Mouse (Mus musculus) CD4-positive, CD25-positive, alpha-beta regulatory T cell, adult 4 months (primary cell): ENCODE results near the gene Ccl25. TPM values are rescaled to one million over a fixed set of nuclear protein-coding genes. Genes with fewer than 3 reads are reported as not detected.

ENCODE experiments used
- ATAC-seq: one replicate; pipeline ENCODE4 v1.8.0; 2017
- polyA plus RNA-seq, 2 experiments: library from polyadenylated mRNA; unstranded; fragments of 100-300 nt; shearing (Covaris generic); gene quantifications; one replicate each; pipeline ENCODE4 v1.2.1; 2017

Ccl25 gene
- polyA plus RNA-seq: 10 to 100 TPM; 12.2 to 12.5 TPM

DNA sequence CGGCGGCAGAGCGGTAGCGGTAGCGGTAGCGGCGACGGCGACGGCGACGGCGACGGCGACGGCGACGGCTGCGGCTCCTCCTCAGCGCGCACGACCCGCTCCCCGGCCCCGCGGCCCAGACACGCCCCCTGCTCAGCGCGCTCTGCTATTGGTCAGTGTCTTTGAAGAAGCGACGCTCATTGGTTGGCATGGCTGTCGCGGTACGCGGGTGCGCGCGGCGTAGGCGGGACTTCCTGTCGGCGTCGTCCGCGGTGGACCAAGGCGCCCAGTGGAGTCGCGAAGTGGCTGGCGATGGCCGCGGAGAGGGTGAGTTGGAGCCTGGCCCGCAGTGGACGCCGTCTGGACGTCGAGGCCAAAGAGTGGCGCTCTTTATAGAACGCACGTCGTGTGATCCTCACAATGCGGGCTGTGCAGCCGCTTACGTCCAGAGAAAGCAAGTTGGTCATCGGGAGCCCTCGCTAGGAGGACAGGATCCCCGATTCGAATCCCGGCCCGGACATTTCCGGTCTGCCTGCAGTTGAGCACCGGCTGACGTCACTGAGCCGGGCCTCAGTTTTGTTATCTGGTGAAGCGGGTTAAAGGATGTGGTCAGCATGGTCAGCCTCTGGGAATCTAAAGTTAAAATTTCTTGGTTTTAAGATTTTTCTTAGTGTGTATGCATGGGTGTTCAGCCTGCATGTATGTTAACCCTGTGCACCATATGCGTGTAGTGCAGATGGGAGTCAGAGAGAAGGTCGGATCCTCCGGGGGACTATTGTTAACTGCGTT lies at the start of gene Ccl25, which contains the start of gene Elavl1:
Gene Ccl25 (plus strand): TSS at position 228 of the 768 bp plus-strand sequence.
Gene Elavl1 (minus strand): TSS at position 431 of the 768 bp plus-strand sequence.
- peak; percentile 92 for ATAC-seq

DNA sequence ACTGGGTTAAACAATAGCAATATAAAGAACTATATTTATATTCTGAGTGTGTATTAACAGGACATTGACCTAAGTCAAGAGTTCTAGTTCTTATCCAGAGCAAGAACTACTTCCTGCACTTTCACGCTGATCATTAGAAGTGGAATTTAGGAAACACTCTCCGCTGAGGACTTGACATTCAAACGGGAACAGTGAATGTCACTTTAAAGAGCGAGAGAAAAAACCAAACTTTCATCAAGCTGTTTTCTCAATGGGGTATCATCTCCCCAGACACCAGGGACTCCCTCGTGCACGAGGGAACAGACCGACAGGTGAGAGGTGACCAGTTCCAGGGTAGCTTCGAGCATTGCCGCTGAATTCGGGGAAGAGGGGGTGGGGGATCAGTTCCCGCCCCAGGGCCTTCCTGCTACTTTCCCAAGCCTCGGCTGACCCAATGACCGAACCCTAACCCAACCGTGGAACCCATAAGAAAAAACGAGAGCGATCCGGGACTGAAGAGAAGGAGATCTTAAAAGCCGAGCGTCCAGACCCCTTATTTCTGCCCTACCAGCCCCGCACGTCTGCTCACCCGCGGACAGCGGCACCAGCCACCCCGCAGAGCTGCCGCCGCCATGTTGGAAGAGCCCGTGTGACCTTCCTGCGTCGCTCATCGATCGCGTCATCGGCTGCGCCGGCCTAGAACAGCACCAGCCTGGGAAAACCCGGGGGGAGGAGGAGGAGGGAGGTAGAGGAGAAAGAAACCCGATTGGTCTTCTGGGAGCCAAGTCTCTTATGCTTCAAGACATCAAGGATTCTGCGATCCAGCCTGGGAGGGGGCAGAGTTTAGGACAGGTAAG lies 49.5 kb upstream of the Ccl25 start, which contains the start of gene Timm44:
Gene Timm44 (minus strand): TSS at position 639 of the 836 bp plus-strand sequence.
- peak; percentile 98 for ATAC-seq

DNA sequence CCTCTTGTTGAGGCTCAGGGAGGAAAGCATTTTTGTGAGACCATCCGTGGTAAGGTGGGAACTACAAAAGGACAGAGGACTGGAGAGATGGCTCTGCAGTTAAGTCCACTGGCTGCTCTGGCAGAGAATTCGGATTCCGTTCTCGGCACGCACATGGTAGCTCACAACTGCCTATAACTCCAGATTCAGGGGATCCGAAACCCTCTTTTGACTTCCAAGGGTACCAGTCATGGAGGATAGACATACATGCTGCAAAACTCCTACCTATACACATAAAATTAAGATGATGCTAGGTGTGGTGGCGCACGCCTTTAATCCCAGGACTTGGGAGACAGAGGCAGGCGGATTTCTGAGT lies 48.9 kb upstream of the Ccl25 start:
- no peak for ATAC-seq

DNA sequence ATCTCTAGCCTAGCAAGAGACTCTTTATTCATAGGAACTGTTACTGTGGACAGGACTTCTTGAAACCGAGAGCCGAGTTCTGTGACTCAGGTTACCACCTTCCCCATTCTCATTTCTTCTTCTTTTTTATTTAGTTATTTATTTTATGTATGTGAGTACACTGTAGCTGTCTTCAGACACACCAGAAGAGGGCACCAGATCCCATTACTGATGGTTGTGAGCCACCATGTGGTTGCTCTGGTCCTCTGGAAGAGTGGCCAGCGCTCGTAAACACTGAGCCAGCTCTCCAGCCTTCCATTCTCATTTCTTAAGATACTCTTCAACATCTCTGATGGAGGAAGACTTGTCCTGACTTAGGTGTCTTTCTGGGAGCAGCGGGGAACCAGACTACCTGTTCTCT lies 32.3 kb upstream of the Ccl25 start:
- ATAC-seq: no peak

- no peak for ATAC-seq
These were observed 27.2 kb upstream of the Ccl25 start for GRCm38 (mm10) chr8:4297822-4298221.

- ATAC-seq: no peak
These were observed 20.9 kb upstream of the Ccl25 start for GRCm38 (mm10) chr8:4304124-4304547.

- ATAC-seq: peak; percentile 56
These were observed 19.2 kb upstream of the Ccl25 start for GRCm38 (mm10) chr8:4305838-4306237.

- ATAC-seq: no peak
These were observed 12.9 kb upstream of the Ccl25 start for GRCm38 (mm10) chr8:4312104-4312503.

- peak; percentile 97 for ATAC-seq
These were observed 11.5 kb upstream of the Ccl25 start for GRCm38 (mm10) chr8:4313254-4314124.

- no peak for ATAC-seq
These were observed 10.2 kb upstream of the Ccl25 start for GRCm38 (mm10) chr8:4314852-4315251.

DNA sequence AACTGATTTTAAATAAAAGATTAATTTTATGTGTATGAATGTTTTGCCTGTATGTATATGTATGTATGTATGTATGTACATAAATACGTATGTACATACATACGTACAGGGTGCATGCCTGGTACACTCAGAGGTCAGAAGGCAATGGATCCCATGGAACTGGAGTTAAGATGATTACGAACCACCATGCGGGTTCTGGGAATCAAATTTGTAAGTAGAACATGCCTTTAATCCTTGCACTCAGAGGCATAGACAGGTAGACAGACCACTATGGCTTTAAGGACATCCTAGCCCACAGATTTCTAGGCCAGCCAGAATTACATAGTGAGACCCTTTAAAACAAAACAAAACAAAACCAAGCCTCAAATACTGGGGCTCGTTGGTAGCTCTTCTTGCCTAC lies 6.9 kb upstream of the Ccl25 start:
- no peak for ATAC-seq

GRCm38 (mm10) chr8:4318796-4319572 lies 6.0 kb upstream of the Ccl25 start:
- no peak for ATAC-seq

DNA sequence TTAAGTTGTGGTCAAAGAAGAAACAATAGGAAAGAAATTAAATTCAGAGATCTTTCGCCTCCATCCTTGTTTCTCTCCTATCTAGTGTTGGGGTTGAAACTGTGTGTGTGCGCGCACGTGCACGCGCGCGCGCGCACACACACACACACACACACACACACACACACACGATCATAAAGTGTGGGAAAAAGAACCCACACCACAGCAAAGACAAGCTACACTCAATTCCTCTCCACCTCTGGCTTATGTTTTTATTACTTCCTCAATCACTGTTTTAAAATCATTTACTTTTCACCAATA lies 5.5 kb upstream of the Ccl25 start:
- no peak for ATAC-seq

GRCm38 (mm10) chr8:4320404-4320803 lies 4.6 kb upstream of the Ccl25 start:
- ATAC-seq: no peak

- ATAC-seq: no peak
These were observed 4.0 kb upstream of the Ccl25 start for GRCm38 (mm10) chr8:4321031-4321430.

- ATAC-seq: peak; percentile 22
These were observed 2.5 kb upstream of the Ccl25 start for GRCm38 (mm10) chr8:4322470-4322869.

DNA sequence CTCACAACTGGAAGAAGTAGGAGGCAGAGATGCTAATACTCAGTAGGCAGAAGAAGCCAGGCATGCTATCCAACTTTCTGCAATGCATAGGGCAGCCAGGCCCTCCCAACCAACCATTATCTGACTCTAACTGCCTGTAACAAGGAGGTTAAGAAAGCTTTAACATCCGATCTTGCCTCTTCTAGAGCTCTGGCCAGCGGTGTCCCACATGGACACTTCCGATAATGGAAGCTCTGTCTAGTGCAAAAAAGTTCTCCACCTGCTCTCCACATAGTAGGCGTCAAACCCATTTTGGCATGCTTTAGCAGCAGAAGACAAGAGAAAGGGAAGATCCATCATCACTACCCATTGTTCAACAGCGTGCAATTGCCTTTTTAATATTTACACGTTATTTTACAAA lies 1.1 kb upstream of the Ccl25 start:
- ATAC-seq: no peak

DNA sequence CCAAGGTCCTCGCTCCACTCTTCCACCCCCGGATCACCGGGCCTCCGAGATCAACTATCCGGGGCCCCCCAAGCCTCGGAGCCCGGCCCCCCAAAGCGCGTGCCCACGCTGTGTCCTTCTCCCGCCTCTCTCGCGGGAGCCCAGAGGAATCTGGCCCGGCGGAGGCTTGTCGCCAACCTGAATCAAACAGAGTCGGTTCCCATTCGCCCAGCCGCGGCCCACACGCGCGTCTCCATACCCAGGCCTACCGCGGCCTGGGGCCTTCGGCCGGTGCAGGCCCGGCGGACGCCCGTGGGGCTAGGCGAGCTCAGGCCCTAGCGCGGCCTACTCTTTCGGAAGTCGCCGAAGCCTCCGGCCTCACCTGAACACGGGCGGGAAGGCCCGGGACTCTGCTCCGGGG lies 485 bp upstream of the Ccl25 start:
- peak; percentile 28 for ATAC-seq

DNA sequence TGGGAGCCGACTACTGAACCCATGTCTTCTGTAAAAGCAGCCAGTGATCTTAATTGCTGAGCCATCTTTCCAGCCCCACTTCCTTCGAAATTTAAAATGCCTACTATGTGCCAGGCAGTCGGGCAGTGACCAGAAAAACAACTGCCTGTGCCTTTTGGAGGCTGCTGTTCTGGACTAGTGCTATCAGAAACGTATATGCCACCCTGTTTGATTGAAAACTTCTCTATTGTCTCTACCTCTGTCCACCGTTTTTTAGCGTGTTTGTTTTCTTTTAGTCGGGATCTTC lies 684 bp downstream of the Ccl25 start:
- no peak for ATAC-seq

DNA sequence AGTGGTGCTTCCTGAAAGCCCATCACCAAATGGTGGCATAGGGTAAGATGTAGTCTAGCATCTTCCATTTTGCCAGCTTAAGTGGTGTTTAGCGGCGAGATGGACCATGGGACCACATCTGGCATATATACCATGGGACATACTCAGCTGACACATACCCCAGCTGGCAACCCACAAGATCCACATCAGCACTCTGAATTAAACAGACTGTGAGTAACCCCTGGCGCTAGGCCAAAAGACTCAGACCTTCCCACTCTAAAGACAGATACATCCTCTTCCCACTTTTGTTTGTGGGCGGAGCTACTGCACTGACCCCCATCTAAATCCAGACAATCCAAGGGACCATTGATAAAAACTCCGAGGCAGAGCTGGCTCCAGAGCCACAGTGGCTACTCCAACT lies 4.0 kb downstream of the Ccl25 start:
- ATAC-seq: no peak

DNA sequence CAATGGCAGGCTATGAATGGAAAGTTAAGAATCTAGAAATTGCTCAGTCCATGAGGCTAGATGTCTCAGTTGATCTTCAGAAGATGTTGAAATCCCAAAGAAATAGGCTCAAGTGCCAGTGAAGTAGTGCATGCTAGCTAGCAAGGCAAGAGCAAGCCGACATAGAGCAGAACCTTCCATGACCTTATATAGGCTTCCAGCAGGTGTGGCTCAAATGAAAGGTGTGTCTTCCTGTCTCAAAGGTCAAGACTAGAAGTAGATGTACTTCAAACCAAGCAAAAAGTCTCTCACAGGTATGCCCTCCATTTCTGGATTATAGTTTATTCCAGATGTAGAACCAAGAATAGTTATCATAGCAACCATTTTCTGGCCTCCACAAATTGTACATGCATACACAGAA lies 9.0 kb downstream of the Ccl25 start:
- ATAC-seq: no peak

GRCm38 (mm10) chr8:4335678-4336077 lies 10.7 kb downstream of the Ccl25 start:
- ATAC-seq: no peak
